Mouse (Mus musculus) liver, embryonic 15.5 days (tissue): ENCODE measurements around the gene Gm10197. TPM values are rescaled to one million over a fixed set of nuclear protein-coding genes. Genes with fewer than 3 reads are reported as not detected.

Experiments used
- ATAC-seq: fragments of 200-750 bp; cut with Nextera tagmentation; 2 replicates; pipeline ENCODE4 v1.8.0; 2017; ENCODE audit warnings: moderate number of reproducible peaks, mild to moderate bottlenecking, moderate library complexity; ENCODE audit not compliant: insufficient read depth
- H3K27ac ChIP-seq: fragments of 300-500 bp; sonication (generic); replicated peaks from 2 replicates; pipeline ENCODE4 v1.5.1; 2015; ENCODE audit warnings: mild to moderate bottlenecking, inconsistent platforms
- H3K27me3 ChIP-seq: fragments of 300-500 bp; sonication (generic); 2 replicates; pipeline ENCODE4 v1.6.1; 2015; ENCODE audit warnings: mild to moderate bottlenecking, inconsistent platforms
- H3K36me3 ChIP-seq: fragments of 300-500 bp; sonication (generic); replicated peaks from 2 replicates; pipeline ENCODE4 v1.6.1; 2015; ENCODE audit warnings: moderate library complexity, mild to moderate bottlenecking, inconsistent platforms
- H3K4me1 ChIP-seq: fragments of 300-500 bp; sonication (generic); replicated peaks from 2 replicates; pipeline ENCODE4 v1.6.1; 2015; ENCODE audit warnings: inconsistent platforms
- H3K4me2 ChIP-seq: fragments of 300-500 bp; sonication (generic); 2 replicates; pipeline ENCODE4 v1.6.1; 2015; ENCODE audit warnings: moderate library complexity, mild to moderate bottlenecking, inconsistent platforms
- H3K4me3 ChIP-seq: fragments of 300-500 bp; sonication (generic); replicated peaks from 2 replicates; pipeline ENCODE4 v1.5.1; 2015; ENCODE audit warnings: mild to moderate bottlenecking, inconsistent platforms
- H3K9ac ChIP-seq: fragments of 300-500 bp; sonication (generic); 2 replicates; pipeline ENCODE4 v1.6.1; 2015; ENCODE audit warnings: moderate library complexity, mild to moderate bottlenecking, inconsistent platforms
- H3K9me3 ChIP-seq: fragments of 300-500 bp; sonication (generic); replicated peaks from 2 replicates; pipeline ENCODE4 v1.6.1; 2016; ENCODE audit warnings: inconsistent platforms
- WGBS: fragments of 180-500 bp; shearing (Covaris S2); methylation state at CpG from one replicate; pipeline ENCODE4 v1.1.7; 2015; ENCODE audit warnings: mixed read lengths; ENCODE audit not compliant: insufficient replicate concordance; 5-methylcytosine and 5-hydroxymethylcytosine counted together
- polyA plus RNA-seq: library from polyadenylated mRNA; unstranded; fragments of >200 nt; fragmentation: Nextera tagmentation; extraction: Ambion mirVana; gene quantifications from 2 replicates; pipeline ENCODE4 v1.2.1, GENCODE M21; 2015

Gene Gm10197
- polyA plus RNA-seq, 1 experiment from 2014 or later: not detected

DNA sequence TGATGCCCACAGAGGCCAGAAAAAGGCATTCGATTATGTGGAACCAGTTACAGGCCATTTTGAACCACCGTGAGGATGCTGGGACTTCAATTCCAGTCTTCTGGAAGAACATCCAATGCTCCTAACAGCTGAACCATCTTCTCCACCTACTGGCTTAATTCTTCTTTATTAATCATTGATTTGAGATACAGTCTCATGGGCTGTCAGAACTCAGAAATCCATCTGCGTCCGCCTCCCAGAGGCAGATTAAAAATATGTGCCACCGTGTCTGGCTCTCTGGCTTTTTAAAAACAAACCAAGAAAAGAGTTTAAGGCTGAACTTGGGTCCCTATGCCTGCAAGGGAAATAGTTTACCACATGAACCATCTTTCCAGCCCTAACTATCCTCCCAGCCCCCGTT is 3.7 kb upstream of the Gm10197 start:
- no peaks in the 10 kb centered on the region for H3K27me3 ChIP-seq
- WGBS: 88% methylated on average over 6 of the region's 6 CpGs
- H3K4me3 ChIP-seq: no peak overlapping the region
- no peak overlapping the region for H3K27ac ChIP-seq
- no peak overlapping the region for H3K9ac ChIP-seq
- no peaks in the 10 kb centered on the region for H3K4me1 ChIP-seq
- H3K4me2 ChIP-seq: no peak overlapping the region
- H3K36me3 ChIP-seq: peaks cover 90% of the 10 kb centered on the region
- no peak for ATAC-seq
- H3K9me3 ChIP-seq: no peaks in the 10 kb centered on the region

DNA sequence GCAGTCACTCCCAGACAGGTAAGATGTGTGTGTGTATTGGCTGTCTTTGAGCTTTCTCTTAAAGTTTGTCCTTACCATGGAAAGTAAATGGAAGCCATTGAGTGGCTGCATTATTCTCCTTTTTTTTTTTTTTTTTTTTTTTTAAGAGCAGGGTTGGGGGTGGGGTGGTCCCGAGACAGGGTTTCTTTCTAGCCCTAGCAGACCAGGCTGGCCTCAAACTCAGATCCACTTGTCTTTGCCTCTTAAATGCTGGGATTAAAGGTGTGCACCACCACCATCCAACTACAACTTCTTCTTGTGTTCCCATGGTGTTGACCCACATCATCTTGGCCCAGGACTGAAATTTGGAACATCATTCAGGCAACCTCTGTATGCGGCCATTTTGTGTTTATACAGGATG is 2.0 kb upstream of the Gm10197 start:
- WGBS: 86% methylated on average over 2 of the region's 2 CpGs
- Histone ChIP-seq H3K9ac (no peak overlapping the region), H3K27me3 (no peaks in the 10 kb centered on the region), H3K27ac (no peak overlapping the region), H3K36me3 (peaks cover 78% of the 10 kb centered on the region), H3K9me3 (no peaks in the 10 kb centered on the region), H3K4me2 (no peak overlapping the region), H3K4me3 (no peak overlapping the region), H3K4me1 (peaks cover 10% of the 10 kb centered on the region; the same call in 1 of the 2 replicates)
- ATAC-seq: no peak

DNA sequence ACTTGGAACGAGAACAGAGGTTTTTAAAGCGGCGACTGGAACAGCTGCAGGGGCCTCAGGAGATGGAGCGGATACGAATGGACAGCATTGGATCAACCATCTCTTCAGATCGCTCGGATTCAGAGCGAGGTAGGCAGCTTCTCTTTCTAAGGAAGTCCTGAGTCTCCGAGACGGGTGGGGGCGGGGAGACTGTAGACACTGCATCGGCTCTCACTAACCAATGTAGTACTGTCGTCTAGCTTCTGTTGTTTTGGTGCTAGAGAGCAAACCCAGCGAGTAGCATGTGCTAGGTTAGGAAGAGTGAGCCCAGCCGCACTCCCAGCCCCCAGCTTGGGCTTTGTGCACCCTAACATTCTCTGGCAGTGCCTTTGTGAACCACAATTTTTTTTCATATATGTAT is 1.3 kb downstream of the Gm10197 start:
- Histone ChIP-seq H3K27ac (no peak overlapping the region), H3K9me3 (no peaks in the 10 kb centered on the region), H3K4me3 (no peak overlapping the region), H3K36me3 (peaks cover 47% of the 10 kb centered on the region), H3K9ac (no peak overlapping the region), H3K27me3 (no peaks in the 10 kb centered on the region), H3K4me1 (peaks cover 15% of the 10 kb centered on the region; the same call in 1 of the 2 replicates), H3K4me2 (no peak overlapping the region)
- ATAC-seq: no peak
- WGBS: 80% methylated on average over 15 of the region's 15 CpGs

DNA sequence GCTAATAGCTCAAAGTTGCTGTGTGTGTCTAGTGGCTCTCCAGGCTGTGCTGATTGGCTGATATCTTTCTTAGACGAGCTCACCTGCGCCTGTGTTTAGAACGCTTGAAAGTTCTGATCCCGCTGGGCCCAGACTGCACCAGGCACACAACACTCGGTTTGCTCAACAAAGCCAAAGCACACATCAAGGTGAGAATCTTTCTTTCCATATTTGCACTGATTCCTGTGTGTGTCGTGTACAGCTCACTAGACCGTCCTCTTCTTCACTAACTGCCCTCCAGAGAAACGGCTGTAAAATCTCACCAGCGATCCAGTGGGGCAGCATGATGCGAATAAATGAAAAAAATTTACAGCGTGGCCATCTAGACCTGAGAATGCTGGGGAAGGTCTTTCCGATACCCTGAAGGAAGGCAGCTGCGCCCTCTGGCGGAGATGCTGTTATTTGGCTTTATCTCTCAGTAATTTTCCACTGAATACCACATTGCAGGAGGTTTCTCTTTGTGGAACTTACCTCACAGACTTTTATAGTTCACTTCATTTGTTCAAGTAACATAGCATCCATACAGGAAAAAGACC is 2.0 kb downstream of the Gm10197 start:
- Histone ChIP-seq H3K27me3 (no peaks in the 10 kb centered on the region), H3K9me3 (no peaks in the 10 kb centered on the region), H3K27ac (no peak overlapping the region), H3K4me1 (peaks cover 15% of the 10 kb centered on the region; the same call in 1 of the 2 replicates), H3K36me3 (peaks cover 41% of the 10 kb centered on the region), H3K9ac (no peak overlapping the region), H3K4me2 (no peak overlapping the region; the same call in 1 of the 2 replicates), H3K4me3 (no peak overlapping the region)
- 31% methylated on average over 14 of the region's 14 CpGs for WGBS
- ATAC-seq: 0 out of 2 replicates have a peak, but pooled peaks have one; percentile 13

DNA sequence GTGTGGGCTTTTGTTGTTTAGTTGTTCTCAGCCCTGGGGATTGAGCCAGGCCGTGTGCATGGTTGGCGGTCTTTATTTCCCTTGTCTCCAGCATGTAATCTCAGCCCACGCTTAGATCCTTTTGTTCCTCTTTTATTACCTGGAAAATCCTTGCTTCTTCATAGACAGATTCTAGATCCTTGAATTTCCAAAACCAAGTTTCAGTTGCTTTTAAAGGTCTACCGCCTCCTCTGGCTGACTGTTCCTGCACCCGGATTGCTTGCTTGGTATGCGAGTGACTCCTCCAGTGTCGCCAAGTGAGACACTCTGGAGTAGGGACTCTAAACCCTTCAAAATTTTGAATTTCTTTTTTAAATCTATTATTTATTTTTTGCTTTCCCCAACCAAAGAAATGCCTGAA is 4.7 kb downstream of the Gm10197 start:
- no peak overlapping the region for H3K27ac ChIP-seq
- H3K9me3 ChIP-seq: no peaks in the 10 kb centered on the region
- H3K9ac ChIP-seq: no peak overlapping the region
- H3K27me3 ChIP-seq: no peaks in the 10 kb centered on the region
- ATAC-seq: no peak
- H3K36me3 ChIP-seq: peaks cover 16% of the 10 kb centered on the region
- peaks cover 15% of the 10 kb centered on the region; the same call in 1 of the 2 replicates for H3K4me1 ChIP-seq
- 82% methylated on average over 7 of the region's 7 CpGs for WGBS
- no peak overlapping the region for H3K4me2 ChIP-seq
- no peak overlapping the region for H3K4me3 ChIP-seq

DNA sequence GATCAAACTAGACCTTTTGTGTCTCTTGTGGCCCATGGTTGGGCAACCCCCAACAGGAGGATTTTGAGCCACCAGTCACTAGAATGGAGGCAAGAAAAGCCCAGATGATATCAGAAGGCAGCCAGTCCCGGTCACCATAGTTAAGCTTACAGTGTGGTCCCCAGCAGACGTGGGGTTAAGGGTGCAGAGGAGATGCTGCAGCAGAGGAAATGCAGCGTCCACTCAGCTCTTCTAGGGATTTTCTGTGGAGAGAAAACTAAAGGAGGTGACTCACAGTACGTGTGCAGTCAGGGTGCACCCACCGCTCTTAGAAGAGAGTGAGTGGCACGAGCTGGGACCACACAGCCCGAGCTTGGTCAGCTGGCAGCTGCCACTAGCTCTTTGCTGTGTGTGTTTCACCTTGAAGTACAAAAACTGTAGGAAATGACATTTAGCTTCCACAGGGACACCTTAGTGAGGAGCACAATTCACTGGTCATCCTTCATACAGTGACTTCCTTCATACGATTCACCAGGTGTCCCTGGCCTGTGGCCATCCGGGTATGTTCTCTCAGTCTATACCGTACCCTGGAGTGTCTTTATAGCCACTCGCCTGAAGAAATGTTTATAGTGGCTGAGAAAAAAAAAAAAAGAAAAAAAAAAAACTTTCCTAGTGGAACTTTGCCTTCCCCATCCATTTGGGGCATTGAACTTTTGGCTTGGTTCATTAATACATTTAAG is 5.3 kb downstream of the Gm10197 start:
- H3K9me3 ChIP-seq: no peaks in the 10 kb centered on the region
- ATAC-seq: no peak
- no peak overlapping the region for H3K27ac ChIP-seq
- WGBS: 79% methylated on average over 11 of the region's 11 CpGs
- H3K4me3 ChIP-seq: no peak overlapping the region
- H3K9ac ChIP-seq: no peak overlapping the region
- H3K36me3 ChIP-seq: peaks cover 9% of the 10 kb centered on the region
- H3K4me2 ChIP-seq: no peak overlapping the region
- no peaks in the 10 kb centered on the region for H3K27me3 ChIP-seq
- peaks cover 17% of the 10 kb centered on the region for H3K4me1 ChIP-seq

DNA sequence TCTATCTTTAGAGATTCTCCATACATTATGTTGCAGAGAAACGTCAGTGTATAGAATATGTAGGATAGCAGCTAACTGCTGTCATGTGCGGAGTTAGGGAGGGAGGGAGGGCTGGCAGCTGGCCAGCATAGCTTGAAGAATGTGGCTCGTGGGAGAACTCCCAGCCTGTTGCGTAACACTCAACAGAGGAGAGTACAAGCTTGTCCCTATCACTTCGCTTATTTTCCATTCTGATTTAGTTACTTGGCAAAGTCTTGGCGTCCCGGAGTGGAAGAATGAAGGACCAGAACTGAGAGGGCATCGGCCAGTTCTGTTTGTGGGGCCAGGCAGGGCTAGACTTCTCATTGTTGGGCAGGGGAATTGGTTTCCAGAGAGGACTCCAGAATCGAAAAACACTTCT is 6.6 kb downstream of the Gm10197 start:
- Histone ChIP-seq H3K9ac (no peak overlapping the region), H3K9me3 (no peaks in the 10 kb centered on the region), H3K36me3 (0 out of 2 replicates have a peak, but pooled peaks cover under 1% of the 10 kb centered on the region), H3K27ac (no peak overlapping the region), H3K27me3 (no peaks in the 10 kb centered on the region), H3K4me3 (no peak overlapping the region), H3K4me2 (peak overlapping the region; percentile 26; the same call in 1 of the 2 replicates), H3K4me1 (peaks cover 30% of the 10 kb centered on the region)
- 44% methylated on average over 9 of the region's 9 CpGs for WGBS
- no peak for ATAC-seq

DNA sequence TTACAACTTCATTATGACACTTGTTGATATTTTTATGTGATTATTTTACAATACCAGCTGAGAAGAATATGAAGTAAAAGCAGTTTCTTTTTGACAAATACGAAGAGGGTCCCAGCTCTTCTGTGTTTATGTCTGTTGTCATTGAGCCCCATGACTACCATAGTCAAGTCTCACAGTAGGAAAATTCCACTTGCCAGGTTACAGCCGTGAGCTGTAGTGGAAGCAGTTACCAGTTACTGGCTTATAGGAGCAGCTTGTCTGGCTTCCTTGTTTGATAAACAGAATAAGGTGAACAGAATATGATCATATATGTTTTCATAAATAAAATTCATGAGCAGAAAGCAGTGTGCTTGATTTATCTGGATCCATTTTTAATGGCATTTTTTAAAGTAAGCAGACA is 7.0 kb downstream of the Gm10197 start:
- no peak overlapping the region for H3K27ac ChIP-seq
- H3K4me2 ChIP-seq: no peak overlapping the region
- no peak overlapping the region for H3K4me3 ChIP-seq
- WGBS: 76% methylated on average over 2 of the region's 2 CpGs
- no peak overlapping the region for H3K9ac ChIP-seq
- ATAC-seq: no peak
- peaks cover 33% of the 10 kb centered on the region for H3K4me1 ChIP-seq
- no peaks in the 10 kb centered on the region for H3K36me3 ChIP-seq
- no peaks in the 10 kb centered on the region for H3K9me3 ChIP-seq
- H3K27me3 ChIP-seq: no peaks in the 10 kb centered on the region

DNA sequence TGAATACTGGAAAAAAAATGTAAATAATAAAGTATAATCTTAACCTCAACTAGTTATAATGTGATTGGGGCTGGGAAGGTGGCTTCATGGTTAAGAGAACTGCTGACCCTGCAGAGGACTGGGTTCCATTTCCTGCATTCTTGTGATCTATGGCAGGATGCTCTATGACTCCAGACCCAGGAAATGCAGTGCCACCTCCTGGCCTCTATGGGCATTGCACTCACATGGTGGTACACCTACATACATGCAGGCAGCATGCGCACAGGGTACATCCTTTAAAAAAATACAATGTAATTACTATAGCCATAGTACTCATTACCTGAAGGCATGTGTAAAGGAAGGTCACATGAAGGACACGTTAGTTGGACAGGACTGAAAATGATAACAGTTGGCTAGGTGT is 8.6 kb downstream of the Gm10197 start:
- no peak overlapping the region for H3K4me2 ChIP-seq
- H3K27ac ChIP-seq: no peak overlapping the region
- H3K9me3 ChIP-seq: no peaks in the 10 kb centered on the region
- H3K4me1 ChIP-seq: peaks cover 27% of the 10 kb centered on the region
- no peaks in the 10 kb centered on the region for H3K36me3 ChIP-seq
- no peaks in the 10 kb centered on the region for H3K27me3 ChIP-seq
- peak; percentile 50; the same call in 1 of the 2 replicates for ATAC-seq
- no peak overlapping the region for H3K4me3 ChIP-seq
- 38% methylated on average over 2 of the region's 2 CpGs for WGBS
- H3K9ac ChIP-seq: no peak overlapping the region

DNA sequence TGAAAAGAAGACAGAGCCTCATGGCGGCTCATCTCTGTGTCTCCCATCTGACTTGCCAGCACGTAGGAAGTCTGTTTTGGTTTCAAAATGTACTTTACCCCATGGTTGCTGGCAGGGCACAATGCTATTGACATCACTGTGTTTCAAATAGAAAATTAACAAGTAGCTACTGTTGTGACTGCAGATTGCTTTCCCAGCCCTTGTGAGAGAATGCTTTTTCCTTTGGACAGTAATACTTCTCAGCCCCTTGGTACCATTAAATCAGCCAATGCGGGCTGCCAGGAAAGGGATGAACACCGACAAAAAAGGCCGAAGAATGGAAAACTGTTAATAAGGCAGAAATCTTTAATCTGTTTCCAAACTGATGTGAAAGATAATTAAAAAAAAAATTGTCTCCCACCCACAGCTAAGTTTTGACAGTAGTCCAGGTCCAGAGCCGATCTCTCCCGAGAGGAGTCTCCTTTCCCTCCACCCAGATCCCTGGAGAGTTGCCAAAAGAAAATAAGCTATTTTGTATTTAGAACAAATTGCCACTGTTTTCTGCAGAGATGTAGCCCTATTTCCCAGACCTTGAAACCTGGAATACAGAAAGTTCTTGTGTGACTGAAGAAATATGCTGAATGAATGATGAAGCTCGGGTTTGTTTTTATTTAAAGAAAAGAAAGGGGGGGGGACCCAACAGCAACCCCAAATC is 11.2 kb downstream of the Gm10197 start:
- H3K4me1 ChIP-seq: peaks cover 22% of the 10 kb centered on the region
- H3K9me3 ChIP-seq: no peaks in the 10 kb centered on the region
- no peak overlapping the region for H3K9ac ChIP-seq
- WGBS: 76% methylated on average over 8 of the region's 8 CpGs
- H3K36me3 ChIP-seq: 0 out of 2 replicates have a peak, but pooled peaks cover 5% of the 10 kb centered on the region
- no peak for ATAC-seq
- no peak overlapping the region; the same call in 1 of the 2 replicates for H3K4me2 ChIP-seq
- no peak overlapping the region for H3K27ac ChIP-seq
- H3K4me3 ChIP-seq: no peak overlapping the region
- H3K27me3 ChIP-seq: no peaks in the 10 kb centered on the region
